Mouse (Mus musculus) MEL (cell line): ENCODE data around the gene Olfr1157. TPM values are rescaled to one million over a fixed set of nuclear protein-coding genes. Genes with fewer than 3 reads are reported as not detected.

Source experiments
- DNase-seq: peaks from one replicate; pipeline ENCODE4 v3.0.0; 2011; ENCODE audit warnings: low read depth, low spot score
- H3K27ac ChIP-seq: 2 replicates; pipeline ENCODE4 v1.5.1; 2012; ENCODE audit warnings: low read depth, mild to moderate bottlenecking, control low read depth, low read length, moderate library complexity; ENCODE audit not compliant: control insufficient read depth
- H3K27me3 ChIP-seq, 2 experiments: fragments of 150-350 bp in 1 of 2; sonication (generic) in 1 of 2; 2 replicates each; pipeline ENCODE4 v1.6.1; 2012; ENCODE audit warnings: low read length in 2 of 2, mild to moderate bottlenecking in 2 of 2, improper control_type of control experiment in 1 of 2, moderate library complexity in 1 of 2; ENCODE audit not compliant: insufficient read depth in 2 of 2, control insufficient read depth in 1 of 2
- H3K36me3 ChIP-seq, 2 experiments: 2 replicates each; pipeline ENCODE4 v1.6.1; 2012 to 2014; ENCODE audit warnings: low read length in 2 of 2, improper control_type of control experiment in 1 of 2, inconsistent platforms in 1 of 2, mild to moderate bottlenecking in 1 of 2; ENCODE audit not compliant: insufficient read depth in 2 of 2, control insufficient read depth in 1 of 2
- H3K4me1 ChIP-seq, 2 experiments: fragments of 150-350 bp in 1 of 2; sonication (generic) in 1 of 2; 2 replicates each; pipeline ENCODE4 v1.6.1; 2012; ENCODE audit warnings: low read length in 2 of 2, improper control_type of control experiment in 1 of 2, mild to moderate bottlenecking in 1 of 2; ENCODE audit not compliant: insufficient read depth in 2 of 2, control insufficient read depth in 1 of 2
- H3K4me3 ChIP-seq, 2 experiments: fragments of 150-350 bp in 1 of 2; sonication (generic) in 1 of 2; 2 replicates each; pipeline ENCODE4 v1.5.1; 2012; ENCODE audit warnings: low read depth in 2 of 2, low read length in 2 of 2, mild to moderate bottlenecking in 2 of 2, moderate library complexity in 2 of 2, control low read depth in 1 of 2, improper control_type of control experiment in 1 of 2; ENCODE audit not compliant: control insufficient read depth in 1 of 2, insufficient read depth in 1 of 2
- H3K79me2 ChIP-seq: 2 replicates; pipeline ENCODE4 v1.6.1; 2012; ENCODE audit warnings: mild to moderate bottlenecking, low read length, moderate library complexity; ENCODE audit not compliant: control insufficient read depth, poor library complexity, insufficient read depth
- H3K9ac ChIP-seq: 2 replicates; pipeline ENCODE4 v1.6.1; 2012; ENCODE audit warnings: low read depth, mild to moderate bottlenecking, control low read depth, low read length, moderate library complexity; ENCODE audit not compliant: control insufficient read depth, poor library complexity, severe bottlenecking
- H3K9me3 ChIP-seq: fragments of 150-350 bp; sonication (generic); replicated peaks from 2 replicates; pipeline ENCODE4 v1.6.1; 2012; ENCODE audit warnings: mild to moderate bottlenecking, low read length, improper control_type of control experiment, moderate library complexity; ENCODE audit not compliant: insufficient read depth
- E2F4 ChIP-seq: IDR thresholded peaks from 2 replicates; pipeline ENCODE4 v1.6.1; 2011; ENCODE audit warnings: low read depth, low read length, improper control_type of control experiment, borderline replicate concordance
- ELF1 ChIP-seq: IDR thresholded peaks from 2 replicates; pipeline ENCODE4 v1.6.1; 2014; ENCODE audit warnings: low read depth, mild to moderate bottlenecking, inconsistent platforms, low read length, improper control_type of control experiment, moderate library complexity
- EP300 ChIP-seq, 2 experiments: IDR thresholded peaks; 2 replicates each; pipeline ENCODE4 v1.6.1; 2011; ENCODE audit warnings: improper control_type of control experiment in 2 of 2, low read length in 2 of 2, low read depth in 1 of 2, mild to moderate bottlenecking in 1 of 2
- GABPA ChIP-seq: IDR thresholded peaks from 2 replicates; pipeline ENCODE4 v1.6.1; 2012; ENCODE audit warnings: low read depth, mild to moderate bottlenecking, inconsistent platforms, low read length, improper control_type of control experiment, moderate library complexity
- GATA1 ChIP-seq: IDR thresholded peaks from 2 replicates; pipeline ENCODE4 v1.6.1; 2011; ENCODE audit warnings: low read depth, low read length, improper control_type of control experiment
- HCFC1 ChIP-seq: IDR thresholded peaks from 2 replicates; pipeline ENCODE4 v1.6.1; 2012; ENCODE audit warnings: low read depth, mild to moderate bottlenecking, inconsistent platforms, low read length, improper control_type of control experiment, moderate library complexity
- JUND ChIP-seq: IDR thresholded peaks from 2 replicates; pipeline ENCODE4 v1.6.1; 2011; ENCODE audit warnings: low read depth, mild to moderate bottlenecking, improper control_type of control experiment, low read length
- MAFK ChIP-seq: IDR thresholded peaks from 2 replicates; pipeline ENCODE4 v1.6.1; 2011; ENCODE audit warnings: low read depth, mild to moderate bottlenecking, low read length, improper control_type of control experiment, borderline replicate concordance
- MAZ ChIP-seq: IDR thresholded peaks from 2 replicates; pipeline ENCODE4 v1.6.1; 2012; ENCODE audit warnings: low read depth, mild to moderate bottlenecking, inconsistent platforms, low read length, improper control_type of control experiment
- MEF2A ChIP-seq: IDR thresholded peaks from 2 replicates; pipeline ENCODE4 v1.6.1; 2014; ENCODE audit warnings: low read depth, mild to moderate bottlenecking, inconsistent platforms, low read length, improper control_type of control experiment; ENCODE audit not compliant: poor library complexity, insufficient replicate concordance, severe bottlenecking; ENCODE audit errors: extremely low read depth
- MXI1 ChIP-seq: IDR thresholded peaks from 2 replicates; pipeline ENCODE4 v1.6.1; 2011; ENCODE audit warnings: mild to moderate bottlenecking, low read depth, low read length, improper control_type of control experiment
- MYB ChIP-seq: IDR thresholded peaks from 2 replicates; pipeline ENCODE4 v1.6.1; 2011; ENCODE audit warnings: mild to moderate bottlenecking, low read depth, low read length, improper control_type of control experiment
- NELFE ChIP-seq: IDR thresholded peaks from 2 replicates; pipeline ENCODE4 v1.6.1; 2011; ENCODE audit warnings: low read depth, low read length, improper control_type of control experiment
- NRF1 ChIP-seq: IDR thresholded peaks from 2 replicates; pipeline ENCODE4 v1.6.1; 2014; ENCODE audit warnings: low read depth, mild to moderate bottlenecking, inconsistent platforms, low read length, improper control_type of control experiment, moderate library complexity; ENCODE audit not compliant: poor library complexity, insufficient read depth, severe bottlenecking
- POLR2A ChIP-seq, 2 experiments: IDR thresholded peaks; 2 replicates each; pipeline ENCODE4 v1.6.1; 2011 to 2012; ENCODE audit warnings: low read length in 2 of 2, mild to moderate bottlenecking in 2 of 2, control low read depth in 1 of 2, improper control_type of control experiment in 1 of 2, low read depth in 1 of 2, moderate library complexity in 1 of 2; ENCODE audit not compliant: control insufficient read depth in 1 of 2, insufficient read depth in 1 of 2, poor library complexity in 1 of 2
- POLR2AphosphoS2 ChIP-seq: IDR thresholded peaks from 2 replicates; pipeline ENCODE4 v1.6.1; 2011; ENCODE audit warnings: low read length, improper control_type of control experiment
- POLR2AphosphoS5 ChIP-seq: IDR thresholded peaks from 2 replicates; pipeline ENCODE4 v1.6.1; 2012; ENCODE audit warnings: low read depth, borderline replicate concordance, mild to moderate bottlenecking, inconsistent platforms, low read length, moderate library complexity, mixed read lengths
- RCOR1 ChIP-seq: IDR thresholded peaks from 2 replicates; pipeline ENCODE4 v1.6.1; 2012; ENCODE audit warnings: low read depth, mild to moderate bottlenecking, inconsistent platforms, low read length, improper control_type of control experiment
- SMC3 ChIP-seq: IDR thresholded peaks from 2 replicates; pipeline ENCODE4 v1.6.1; 2011; ENCODE audit warnings: low read depth, low read length, improper control_type of control experiment
- TAL1 ChIP-seq: IDR thresholded peaks from 2 replicates; pipeline ENCODE4 v1.6.1; 2012; ENCODE audit warnings: mild to moderate bottlenecking, inconsistent platforms, low read length, moderate library complexity, mixed read lengths
- TCF12 ChIP-seq: IDR thresholded peaks from 2 replicates; pipeline ENCODE4 v1.6.1; 2014; ENCODE audit warnings: low read depth, mild to moderate bottlenecking, inconsistent platforms, low read length, improper control_type of control experiment, moderate library complexity
- USF1 ChIP-seq: IDR thresholded peaks from 2 replicates; pipeline ENCODE4 v1.6.1; 2014; ENCODE audit warnings: low read depth, mild to moderate bottlenecking, inconsistent platforms, low read length, improper control_type of control experiment, moderate library complexity
- ZC3H11A ChIP-seq: IDR thresholded peaks from 2 replicates; pipeline ENCODE4 v1.6.1; 2012; ENCODE audit warnings: low read depth, mild to moderate bottlenecking, inconsistent platforms, low read length, improper control_type of control experiment
- ZNF384 ChIP-seq: IDR thresholded peaks from 2 replicates; pipeline ENCODE4 v1.6.1; 2012; ENCODE audit warnings: low read depth, mild to moderate bottlenecking, inconsistent platforms, low read length, improper control_type of control experiment
- polyA plus RNA-seq, 2 experiments: library from polyadenylated mRNA; stranded (reverse) in 1 of 2; unstranded in 1 of 2; fragments of >175 nt in 1 of 2; fragments of >200 nt in 1 of 2; gene quantifications; 2 replicates each; pipeline versions ENCODE4 v1.2.1 to v1.2.4; 2012; ENCODE audit warnings: low replicate concordance in 2 of 2, low read depth in 1 of 2; ENCODE audit not compliant: insufficient read length in 2 of 2, insufficient read depth in 1 of 2, missing spikeins in 1 of 2
- total RNA-seq: library from RNA; depleted of rRNA; stranded (reverse); fragments of 300-350 nt; gene quantifications from 2 replicates; pipeline ENCODE4 v1.2.3, GENCODE M21; 2012

Gene Olfr1157
- total and polyA plus RNA-seq, 3 experiments = not detected

- no peaks in the 10 kb centered on the region for H3K9me3 ChIP-seq
- no peaks in the 10 kb centered on the region for H3K36me3 ChIP-seq
- H3K4me3 ChIP-seq = no peak within 1 kb of the TSS
- H3K4me1 ChIP-seq = no peaks in the 10 kb centered on the region
- no peak for DNase-seq
- no peaks in the 10 kb centered on the region for H3K27me3 ChIP-seq
- H3K79me2 ChIP-seq = no peaks in the 10 kb centered on the region
- no peak within 1 kb of the TSS for H3K9ac ChIP-seq
- H3K27ac ChIP-seq = no peak within 1 kb of the TSS
- no peak for TF ChIP-seq MAFK
- TF ChIP-seq SMC3 = no peak
- TF ChIP-seq ELF1 = no peak
- no peak for TF ChIP-seq ZNF384
- TF ChIP-seq MAZ = no peak
- TF ChIP-seq POLR2A (IDR thresholded peaks at IDR 0.05; ENCODE audit: control insufficient read depth in 1 of 2, insufficient read depth in 1 of 2, low read depth in 1 of 2, low read length in 2 of 2, poor library complexity in 1 of 2) = no peak
- no peak for TF ChIP-seq EP300 (IDR thresholded peaks at IDR 0.05; ENCODE audit: low read depth in 1 of 2, low read length in 2 of 2)
- TF ChIP-seq USF1 = no peak
- TF ChIP-seq MYB = no peak
- TF ChIP-seq NRF1 = no peak
- no peak for TF ChIP-seq ZC3H11A
- TF ChIP-seq NELFE = no peak
- TF ChIP-seq JUND = no peak
- no peak for TF ChIP-seq TCF12
- no peak for TF ChIP-seq GABPA
- no peak for TF ChIP-seq GATA1
- no peak for TF ChIP-seq HCFC1
Observed at GRCm38 (mm10) chr2:87974563-87974962, 6.5 kb upstream of the Olfr1157 start, which contains the start of gene Olfr74. TSS of gene Olfr74 (minus strand) at chr2:87974663.

GRCm38 (mm10) chr2:87953000-87953399, 15.1 kb downstream of the Olfr1157 start, which contains the start of gene Olfr1156:
TSS of gene Olfr1156 (minus strand) at chr2:87953100.
- H3K9ac ChIP-seq = no peak within 1 kb of the TSS
- TF ChIP-seq SMC3 (no peak), ZNF384 (no peak), ELF1 (no peak), NELFE (no peak), RCOR1 (no peak), JUND (no peak), USF1 (no peak), MAFK (no peak), TAL1 (no peak), MXI1 (no peak), E2F4 (no peak), MEF2A (no peak), POLR2AphosphoS5 (no peak), POLR2AphosphoS2 (no peak)

More at GRCm38 (mm10) chr2:87953000-87953399, 15.1 kb downstream of the Olfr1157 start, which contains the start of gene Olfr1156:
- no peaks in the 10 kb centered on the region for H3K4me1 ChIP-seq
- no peaks in the 10 kb centered on the region for H3K36me3 ChIP-seq
- no peaks in the 10 kb centered on the region for H3K9me3 ChIP-seq
- no peak within 1 kb of the TSS for H3K4me3 ChIP-seq
- no peak within 1 kb of the TSS for H3K27ac ChIP-seq
- no peak for DNase-seq
- no peaks in the 10 kb centered on the region for H3K27me3 ChIP-seq
- no peaks in the 10 kb centered on the region for H3K79me2 ChIP-seq
